Mouse (Mus musculus): ENCODE results near the gene Tecpr2. TPM values are rescaled to one million over a fixed set of nuclear protein-coding genes. Genes with fewer than 3 reads are reported as not detected.

Gene Tecpr2
- total RNA-seq, 1 experiment = 11.2 TPM

- no peak overlapping the region for H3K27ac ChIP-seq (ENCODE audit: insufficient read depth, low read depth, low read length, poor library complexity, severe bottlenecking)
- no peak for DNase-seq (ENCODE audit: low read depth, low spot score)
- H3K4me1 ChIP-seq (ENCODE audit: control insufficient read depth in 2 of 2, insufficient read depth in 2 of 2, low read length in 2 of 2, poor library complexity in 1 of 2) = peaks cover 6 to 27% of the 10 kb centered on the region in 2 experiments; a peak in 2 of 4 replicates
- H3K9ac ChIP-seq (ENCODE audit: insufficient read depth, low read depth, low read length, poor library complexity, severe bottlenecking) = no peak overlapping the region
- peaks cover 8% of the 10 kb centered on the region; the same call in 1 of the 2 replicates for H3K36me3 ChIP-seq (ENCODE audit: control insufficient read depth, insufficient read depth, low read length, poor library complexity, severe bottlenecking)
- no peaks in the 10 kb centered on the region for H3K9me3 ChIP-seq (ENCODE audit: control insufficient read depth, insufficient read depth, low read depth, low read length)
- in situ Hi-C loops (cut with MboI; ENCODE audit: low sequenced_read_pairs in 2 of 2, unreplicated experiment in 2 of 2) = no loop called here
- TF ChIP-seq HCFC1 (IDR thresholded peaks at IDR 0.05; ENCODE audit: borderline replicate concordance, insufficient read depth, low read length) (no peak), ZC3H11A (IDR thresholded peaks at IDR 0.05; ENCODE audit: borderline replicate concordance, low read depth, low read length) (no peak), CHD2 (IDR thresholded peaks at IDR 0.05; ENCODE audit: low read depth, low read length) (no peak), ZNF384 (IDR thresholded peaks at IDR 0.05; ENCODE audit: low read depth, low read length) (no peak), MAFK (IDR thresholded peaks at IDR 0.05; ENCODE audit: insufficient read depth, low read depth, low read length) (no peak)
- H3K4me3 ChIP-seq (ENCODE audit: insufficient read depth in 1 of 2, low read depth in 1 of 2, low read length in 2 of 2, poor library complexity in 1 of 2, severe bottlenecking in 1 of 2) = no peak overlapping the region
These were observed 27.8 kb upstream of the Tecpr2 start for GRCm38 (mm10) chr12:110861256-110861655.

- H3K36me3 ChIP-seq (ENCODE audit: control insufficient read depth, insufficient read depth, low read length, poor library complexity, severe bottlenecking) = peaks cover 11% of the 10 kb centered on the region; the same call in 1 of the 2 replicates
- no peaks in the 10 kb centered on the region for H3K9me3 ChIP-seq (ENCODE audit: control insufficient read depth, insufficient read depth, low read depth, low read length)
- peaks cover 5 to 24% of the 10 kb centered on the region in 2 experiments; a peak in 2 of 4 replicates for H3K4me1 ChIP-seq (ENCODE audit: control insufficient read depth in 2 of 2, insufficient read depth in 2 of 2, low read length in 2 of 2, poor library complexity in 1 of 2)
- in situ Hi-C loops (cut with MboI; ENCODE audit: low sequenced_read_pairs in 2 of 2, unreplicated experiment in 2 of 2) = no loop called here
- DNase-seq (ENCODE audit: low read depth, low spot score) = no peak
- no peak overlapping the region for H3K9ac ChIP-seq (ENCODE audit: insufficient read depth, low read depth, low read length, poor library complexity, severe bottlenecking)
- H3K4me3 ChIP-seq (ENCODE audit: insufficient read depth in 1 of 2, low read depth in 1 of 2, low read length in 2 of 2, poor library complexity in 1 of 2, severe bottlenecking in 1 of 2) = no peak overlapping the region
- TF ChIP-seq ZNF384 (IDR thresholded peaks at IDR 0.05; ENCODE audit: low read depth, low read length) = no peak
- TF ChIP-seq ZC3H11A (IDR thresholded peaks at IDR 0.05; ENCODE audit: borderline replicate concordance, low read depth, low read length) = no peak
- TF ChIP-seq MAFK (IDR thresholded peaks at IDR 0.05; ENCODE audit: insufficient read depth, low read depth, low read length) = no peak
- TF ChIP-seq HCFC1 (IDR thresholded peaks at IDR 0.05; ENCODE audit: borderline replicate concordance, insufficient read depth, low read length) = no peak
- no peak for TF ChIP-seq CHD2 (IDR thresholded peaks at IDR 0.05; ENCODE audit: low read depth, low read length)
- no peak overlapping the region for H3K27ac ChIP-seq (ENCODE audit: insufficient read depth, low read depth, low read length, poor library complexity, severe bottlenecking)
These were observed 25.1 kb upstream of the Tecpr2 start for GRCm38 (mm10) chr12:110864008-110864407.

- peaks cover 0 to 15% of the 10 kb centered on the region in 2 experiments; a peak in 2 of 4 replicates for H3K4me1 ChIP-seq (ENCODE audit: control insufficient read depth in 2 of 2, insufficient read depth in 2 of 2, low read length in 2 of 2, poor library complexity in 1 of 2)
- no peaks in the 10 kb centered on the region for H3K9me3 ChIP-seq (ENCODE audit: control insufficient read depth, insufficient read depth, low read depth, low read length)
- in situ Hi-C loops (cut with MboI; ENCODE audit: low sequenced_read_pairs in 2 of 2, unreplicated experiment in 2 of 2) = no loop called here
- H3K4me3 ChIP-seq (ENCODE audit: insufficient read depth in 1 of 2, low read depth in 1 of 2, low read length in 2 of 2, poor library complexity in 1 of 2, severe bottlenecking in 1 of 2) = no peak overlapping the region
- no peak overlapping the region for H3K27ac ChIP-seq (ENCODE audit: insufficient read depth, low read depth, low read length, poor library complexity, severe bottlenecking)
- TF ChIP-seq CHD2 (IDR thresholded peaks at IDR 0.05; ENCODE audit: low read depth, low read length) (no peak), ZC3H11A (IDR thresholded peaks at IDR 0.05; ENCODE audit: borderline replicate concordance, low read depth, low read length) (no peak), MAFK (IDR thresholded peaks at IDR 0.05; ENCODE audit: insufficient read depth, low read depth, low read length) (no peak), ZNF384 (IDR thresholded peaks at IDR 0.05; ENCODE audit: low read depth, low read length) (no peak), HCFC1 (IDR thresholded peaks at IDR 0.05; ENCODE audit: borderline replicate concordance, insufficient read depth, low read length) (no peak)
- DNase-seq (ENCODE audit: low read depth, low spot score) = no peak
- peaks cover 17% of the 10 kb centered on the region for H3K36me3 ChIP-seq (ENCODE audit: control insufficient read depth, insufficient read depth, low read length, poor library complexity, severe bottlenecking)
- no peak overlapping the region for H3K9ac ChIP-seq (ENCODE audit: insufficient read depth, low read depth, low read length, poor library complexity, severe bottlenecking)
These were observed 23.5 kb upstream of the Tecpr2 start for GRCm38 (mm10) chr12:110865571-110865970.

DNA sequence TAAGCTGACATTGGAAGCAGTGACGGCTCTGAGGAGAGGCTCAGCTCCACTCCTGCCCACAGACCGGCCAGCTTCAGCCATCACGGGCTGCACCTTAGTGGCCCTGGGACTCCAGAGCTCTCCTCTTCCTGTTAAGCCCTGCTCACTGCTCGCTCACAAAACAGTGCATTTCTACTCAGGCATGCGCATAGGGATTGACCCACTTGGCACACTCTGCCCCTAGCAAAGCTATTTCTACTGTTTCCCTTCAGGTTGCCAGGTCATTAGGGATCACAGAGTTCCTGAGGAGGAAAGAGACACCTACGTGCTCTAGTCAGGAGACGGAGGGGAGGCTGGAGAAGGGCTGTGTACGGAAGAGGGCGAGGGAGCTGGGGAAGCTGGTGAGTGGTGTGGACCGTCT, 23.1 kb upstream of the Tecpr2 start:
- no peak for DNase-seq (ENCODE audit: low read depth, low spot score)
- no peak overlapping the region for H3K4me3 ChIP-seq (ENCODE audit: insufficient read depth in 1 of 2, low read depth in 1 of 2, low read length in 2 of 2, poor library complexity in 1 of 2, severe bottlenecking in 1 of 2)
- no peaks in the 10 kb centered on the region for H3K9me3 ChIP-seq (ENCODE audit: control insufficient read depth, insufficient read depth, low read depth, low read length)
- no peak overlapping the region for H3K9ac ChIP-seq (ENCODE audit: insufficient read depth, low read depth, low read length, poor library complexity, severe bottlenecking)
- H3K36me3 ChIP-seq (ENCODE audit: control insufficient read depth, insufficient read depth, low read length, poor library complexity, severe bottlenecking) = peaks cover 20% of the 10 kb centered on the region
- in situ Hi-C loops (cut with MboI; ENCODE audit: low sequenced_read_pairs in 2 of 2, unreplicated experiment in 2 of 2) = no loop called here
- H3K27ac ChIP-seq (ENCODE audit: insufficient read depth, low read depth, low read length, poor library complexity, severe bottlenecking) = no peak overlapping the region
- TF ChIP-seq HCFC1 (IDR thresholded peaks at IDR 0.05; ENCODE audit: borderline replicate concordance, insufficient read depth, low read length) (no peak), CHD2 (IDR thresholded peaks at IDR 0.05; ENCODE audit: low read depth, low read length) (no peak), MAFK (IDR thresholded peaks at IDR 0.05; ENCODE audit: insufficient read depth, low read depth, low read length) (no peak)
- peaks cover 0 to 11% of the 10 kb centered on the region in 2 experiments; a peak in 2 of 4 replicates for H3K4me1 ChIP-seq (ENCODE audit: control insufficient read depth in 2 of 2, insufficient read depth in 2 of 2, low read length in 2 of 2, poor library complexity in 1 of 2)

- Histone ChIP-seq H3K36me3 (ENCODE audit: control insufficient read depth, insufficient read depth, low read length, poor library complexity, severe bottlenecking) (peaks cover 36% of the 10 kb centered on the region), H3K9ac (ENCODE audit: insufficient read depth, low read depth, low read length, poor library complexity, severe bottlenecking) (no peak overlapping the region), H3K9me3 (ENCODE audit: control insufficient read depth, insufficient read depth, low read depth, low read length) (no peaks in the 10 kb centered on the region), H3K4me1 (ENCODE audit: control insufficient read depth in 2 of 2, insufficient read depth in 2 of 2, low read length in 2 of 2, poor library complexity in 1 of 2) (no peaks in the 10 kb centered on the region), H3K4me3 (ENCODE audit: insufficient read depth in 1 of 2, low read depth in 1 of 2, low read length in 2 of 2, poor library complexity in 1 of 2, severe bottlenecking in 1 of 2) (no peak overlapping the region), H3K27ac (ENCODE audit: insufficient read depth, low read depth, low read length, poor library complexity, severe bottlenecking) (no peak overlapping the region)
- in situ Hi-C loops (cut with MboI; ENCODE audit: low sequenced_read_pairs in 2 of 2, unreplicated experiment in 2 of 2) = no loop called here
- DNase-seq (ENCODE audit: low read depth, low spot score) = no peak
- TF ChIP-seq HCFC1 (IDR thresholded peaks at IDR 0.05; ENCODE audit: borderline replicate concordance, insufficient read depth, low read length) (no peak), MAFK (IDR thresholded peaks at IDR 0.05; ENCODE audit: insufficient read depth, low read depth, low read length) (no peak), ZC3H11A (IDR thresholded peaks at IDR 0.05; ENCODE audit: borderline replicate concordance, low read depth, low read length) (no peak), CHD2 (IDR thresholded peaks at IDR 0.05; ENCODE audit: low read depth, low read length) (no peak), ZNF384 (IDR thresholded peaks at IDR 0.05; ENCODE audit: low read depth, low read length) (no peak)
These were observed 19.0 kb upstream of the Tecpr2 start for GRCm38 (mm10) chr12:110870107-110870506.

All from ES-E14 (cell line).